Mouse (Mus musculus) heart, adult 2 months (tissue): Measurements from ENCODE around the gene Pdia4. TPM values are rescaled to one million over a fixed set of nuclear protein-coding genes. Genes with fewer than 3 reads are reported as not detected.
A peak's percentile ranks its signal among the peaks of the same experiment; 100 is the strongest.

ENCODE experiments used
- DNase-seq, 2 experiments: peaks; one replicate each; pipeline ENCODE4 v3.0.0; 2021
- H3K27ac ChIP-seq: fragments of 200-600 bp; 2 replicates; pipeline ENCODE4 v1.8.1; 2022
- H3K27me3 ChIP-seq: fragments of 200-500 bp; 2 replicates; pipeline ENCODE4 v1.6.1; 2012; ENCODE audit warnings: mild to moderate bottlenecking, low read length, inconsistent platforms, mixed read lengths; ENCODE audit not compliant: control insufficient read depth, insufficient read depth
- H3K36me3 ChIP-seq: fragments of 200-500 bp; 2 replicates; pipeline ENCODE4 v1.6.1; 2012; ENCODE audit warnings: low read length, inconsistent platforms; ENCODE audit not compliant: control insufficient read depth, insufficient read depth
- H3K4me1 ChIP-seq: fragments of 200-500 bp; 2 replicates; pipeline ENCODE4 v1.6.1; 2011; ENCODE audit warnings: low read length; ENCODE audit not compliant: control insufficient read depth, insufficient read depth
- H3K4me3 ChIP-seq: fragments of 200-600 bp; 2 replicates; pipeline ENCODE4 v1.8.1; 2022
- H3K79me2 ChIP-seq: fragments of 200-500 bp; replicated peaks from 2 replicates; pipeline ENCODE4 v1.6.1; 2012; ENCODE audit warnings: mild to moderate bottlenecking, inconsistent platforms, low read length, moderate library complexity, mixed read lengths; ENCODE audit not compliant: control insufficient read depth, insufficient read depth
- H3K9ac ChIP-seq: fragments of 200-500 bp; 2 replicates; pipeline ENCODE4 v1.6.1; 2012; ENCODE audit warnings: low read depth, mild to moderate bottlenecking, control low read depth, inconsistent platforms, low read length, mixed read lengths
- CTCF ChIP-seq: fragments of 200-600 bp; IDR thresholded peaks from 2 replicates; pipeline ENCODE4 v1.8.1; 2022; ENCODE audit warnings: antibody characterized with exemption, mild to moderate bottlenecking, moderate library complexity
- EP300 ChIP-seq: fragments of 200-500 bp; IDR thresholded peaks from 2 replicates; pipeline ENCODE4 v1.6.1; 2011; ENCODE audit warnings: low read depth, low read length, control low read depth; ENCODE audit not compliant: insufficient read depth
- POLR2A ChIP-seq: fragments of 200-500 bp; IDR thresholded peaks from 2 replicates; pipeline ENCODE4 v1.6.1; 2011; ENCODE audit warnings: mild to moderate bottlenecking, low read depth, low read length, control low read depth; ENCODE audit not compliant: insufficient read depth
- WGBS: fragments of 180-500 bp; shearing (Covaris S2); methylation state at CpG from one replicate; pipeline ENCODE4 v1.1.7; 2018; 5-methylcytosine and 5-hydroxymethylcytosine counted together
- intact Hi-C: fragments of 180-260 bp; cut with DNase I; formaldehyde crosslinking; loops from one replicate; pipeline ENCODE4 v1.15.1; 2025
- polyA plus RNA-seq: library from polyadenylated mRNA; depleted of rRNA; stranded (reverse); fragments of >200 nt; gene quantifications from 2 replicates; pipeline ENCODE4 v1.2.3, GENCODE M21; 2012
- total RNA-seq, 2 experiments: library from RNA; stranded (reverse); gene quantifications; 2 replicates each; pipeline ENCODE4 v1.2.3; 2021

Gene Pdia4
- total and polyA plus RNA-seq, 3 experiments: 14.0 to 46.0 (median 44.1) TPM

DNA sequence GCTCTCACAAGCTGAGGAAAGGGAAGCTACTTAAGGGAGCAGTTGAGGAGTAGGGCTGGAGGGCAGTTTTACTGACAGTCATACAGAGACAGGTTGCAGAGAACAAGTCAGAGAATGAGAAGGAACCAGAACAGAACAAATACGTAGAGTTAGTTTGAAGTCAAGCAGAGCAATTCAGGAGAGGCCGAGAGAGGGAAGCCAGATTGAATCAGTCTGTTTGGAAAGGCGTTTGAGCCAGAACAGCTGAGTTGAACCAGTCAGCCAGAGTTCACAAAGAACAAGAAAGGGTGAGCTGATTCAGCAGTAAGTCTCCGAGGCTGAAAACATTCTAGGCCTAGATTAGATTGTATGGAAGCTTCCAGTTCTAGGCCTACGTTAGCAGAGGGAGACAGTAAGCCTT lies 19.9 kb downstream of the Pdia4 start:
- H3K79me2 ChIP-seq: no peaks in the 10 kb centered on the region
- 66% methylated on average over 5 of the region's 5 CpGs for WGBS
- DNase-seq: no peak
- H3K4me3 ChIP-seq: no peak overlapping the region
- H3K27ac ChIP-seq: no peak overlapping the region
- H3K27me3 ChIP-seq: no peaks in the 10 kb centered on the region
- no peak overlapping the region for H3K9ac ChIP-seq
- peaks cover 2% of the 10 kb centered on the region for H3K4me1 ChIP-seq
- intact Hi-C loops: no loop called here
- H3K36me3 ChIP-seq: peaks cover 3% of the 10 kb centered on the region
- TF ChIP-seq POLR2A: no peak
- TF ChIP-seq EP300: no peak
- no peak for TF ChIP-seq CTCF

DNA sequence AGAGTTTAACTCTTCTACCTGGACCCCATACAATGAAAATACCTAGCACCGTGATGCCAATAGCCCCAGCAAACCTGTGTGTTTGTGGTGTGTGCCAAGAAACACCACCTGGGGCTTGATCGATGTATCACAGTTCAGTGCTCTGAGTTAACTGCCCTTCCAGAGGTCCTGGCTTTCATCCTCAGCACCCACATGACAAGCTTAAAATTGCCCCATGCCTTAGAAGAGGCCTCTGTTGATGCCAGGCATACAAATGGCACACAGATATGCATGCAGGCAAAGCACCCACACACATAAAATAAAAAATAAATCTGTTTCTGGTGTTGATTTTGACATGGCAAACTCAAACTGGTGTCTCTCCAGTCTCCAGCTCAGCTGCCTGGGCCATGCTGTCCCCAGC lies 20.7 kb downstream of the Pdia4 start:
- Histone ChIP-seq H3K9ac (no peak overlapping the region), H3K4me3 (no peak overlapping the region), H3K27me3 (no peaks in the 10 kb centered on the region), H3K27ac (no peak overlapping the region), H3K36me3 (peaks cover 3% of the 10 kb centered on the region), H3K79me2 (no peaks in the 10 kb centered on the region), H3K4me1 (peaks cover 2% of the 10 kb centered on the region)
- no peak for DNase-seq
- intact Hi-C loops: no loop called here
- 82% methylated on average over 2 of the region's 2 CpGs for WGBS
- no peak for TF ChIP-seq POLR2A
- TF ChIP-seq CTCF: no peak
- TF ChIP-seq EP300: no peak

DNA sequence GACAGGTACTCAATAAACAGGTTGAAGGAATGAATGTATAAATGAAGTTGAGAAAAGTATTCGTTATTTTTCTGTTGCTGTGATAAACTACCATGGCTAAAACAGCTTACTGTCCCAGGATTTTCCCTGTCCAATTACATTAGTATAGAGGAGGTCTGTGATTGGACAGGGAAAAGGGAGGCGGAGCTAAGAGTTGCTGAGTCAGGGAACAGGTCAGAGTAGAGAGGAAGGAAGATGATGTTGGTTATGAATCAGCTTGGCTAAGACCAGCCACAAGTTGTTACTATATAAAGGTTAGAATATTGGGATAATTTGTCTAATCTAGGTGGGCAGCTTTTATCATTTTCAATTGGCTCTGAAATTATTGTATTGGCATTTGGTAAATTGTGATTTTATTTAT lies 22.5 kb downstream of the Pdia4 start:
- no peak overlapping the region for H3K4me3 ChIP-seq
- no peaks in the 10 kb centered on the region for H3K27me3 ChIP-seq
- peaks cover 2% of the 10 kb centered on the region for H3K4me1 ChIP-seq
- TF ChIP-seq EP300: no peak
- no peak for TF ChIP-seq CTCF
- no peak for TF ChIP-seq POLR2A
- intact Hi-C loops: no loop called here
- H3K27ac ChIP-seq: no peak overlapping the region
- H3K36me3 ChIP-seq: peaks cover 3% of the 10 kb centered on the region
- WGBS: 41% methylated on average over 2 of the region's 2 CpGs
- DNase-seq: no peak
- H3K79me2 ChIP-seq: no peaks in the 10 kb centered on the region
- no peak overlapping the region for H3K9ac ChIP-seq

DNA sequence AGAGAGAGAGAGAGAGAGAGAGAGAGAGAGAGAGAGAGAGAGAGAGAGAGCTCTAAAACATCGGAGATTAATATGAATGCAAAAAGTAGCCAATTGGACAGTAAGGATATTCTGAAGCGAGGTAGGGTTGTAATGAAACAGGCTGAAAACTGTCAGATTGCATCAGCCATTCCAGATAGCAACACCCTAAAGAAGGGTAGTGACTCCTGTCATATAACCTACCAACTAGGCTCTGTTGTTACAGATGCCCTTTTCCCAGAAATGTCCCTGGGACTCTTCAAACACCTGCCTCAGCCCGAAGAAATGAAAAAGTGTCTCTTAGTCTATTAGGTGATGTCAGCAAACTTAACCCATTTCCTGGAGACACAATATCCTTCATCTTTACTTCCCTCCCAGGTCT lies 24.4 kb downstream of the Pdia4 start:
- Histone ChIP-seq H3K27ac (peak overlapping the region; percentile 94), H3K27me3 (no peaks in the 10 kb centered on the region), H3K9ac (peak overlapping the region; percentile 98), H3K4me1 (peaks cover 2% of the 10 kb centered on the region), H3K36me3 (peaks cover 3% of the 10 kb centered on the region), H3K4me3 (peak overlapping the region; percentile 74), H3K79me2 (no peaks in the 10 kb centered on the region)
- DNase-seq: no peak
- 12% methylated on average over 3 of the region's 3 CpGs for whole genome bisulfite sequencing
- intact Hi-C loops: loop anchor here (2.0 kb wide), 1 partner anchor 24 kb away; the partner anchor contains the start of gene Pdia4
- no peak for TF ChIP-seq CTCF
- TF ChIP-seq EP300: no peak
- no peak for TF ChIP-seq POLR2A

GRCm38 (mm10) chr6:47787941-47788736 lies 25.1 kb downstream of the Pdia4 start:
- WGBS: 1% methylated on average over 18 of the region's 18 CpGs
- peaks cover 2% of the 10 kb centered on the region for H3K4me1 ChIP-seq
- no peaks in the 10 kb centered on the region for H3K79me2 ChIP-seq
- peaks cover 3% of the 10 kb centered on the region for H3K36me3 ChIP-seq
- H3K4me3 ChIP-seq: peak overlapping the region; percentile 74
- H3K27ac ChIP-seq: peak overlapping the region; percentile 94
- peak; percentile 85 to 88 for DNase-seq
- peak overlapping the region; percentile 98 for H3K9ac ChIP-seq
- peak; percentile 88; the same call in 1 of the 2 replicates for TF ChIP-seq EP300
- TF ChIP-seq CTCF: no peak; the same call in 1 of the 2 replicates
- peak; percentile 99 for TF ChIP-seq POLR2A
- intact Hi-C loops: loop anchor here (2.0 kb wide), 1 partner anchor 25 kb away; the partner anchor contains the start of gene Pdia4
- no peaks in the 10 kb centered on the region for H3K27me3 ChIP-seq
